Mouse (Mus musculus) myocyte (in vitro differentiated cells): ENCODE results near the gene Hs3st1. TPM values are rescaled to one million over a fixed set of nuclear protein-coding genes. Genes with fewer than 3 reads are reported as not detected.

ENCODE experiments used
- H3K27me3 ChIP-seq: one replicate; pipeline ENCODE4 v1.6.1; 2011; ENCODE audit not compliant: control insufficient read depth, insufficient read depth, insufficient read length
- H3K36me3 ChIP-seq: one replicate; pipeline ENCODE4 v1.6.1; 2011; ENCODE audit not compliant: control insufficient read depth, insufficient read depth
- H3K4me2 ChIP-seq: one replicate; pipeline ENCODE4 v1.6.1; 2011; ENCODE audit warnings: low read depth, control low read depth
- H3K4me3 ChIP-seq: one replicate; pipeline ENCODE4 v1.5.1; 2011; ENCODE audit warnings: mild to moderate bottlenecking, control low read depth, moderate library complexity
- H3K79me2 ChIP-seq: one replicate; pipeline ENCODE4 v1.6.1; 2011; ENCODE audit not compliant: control insufficient read depth, insufficient read depth
- H3ac ChIP-seq: one replicate; pipeline ENCODE4 v1.6.1; 2011; ENCODE audit not compliant: control insufficient read depth, insufficient read length
- CEBPB ChIP-seq: IDR thresholded peaks from 2 replicates; pipeline ENCODE4 v1.6.1; 2011; ENCODE audit warnings: mild to moderate bottlenecking, moderate library complexity; ENCODE audit not compliant: poor library complexity, insufficient read depth, severe bottlenecking
- E2F4 ChIP-seq: IDR thresholded peaks from one replicate; pipeline ENCODE4 v1.6.1; 2011; ENCODE audit warnings: mild to moderate bottlenecking, control low read depth, moderate library complexity; ENCODE audit not compliant: insufficient read depth
- MAX ChIP-seq: IDR thresholded peaks from one replicate; pipeline ENCODE4 v1.6.1; 2011; ENCODE audit warnings: low read depth, mild to moderate bottlenecking, control low read depth
- MYOD1 ChIP-seq, 3 experiments: IDR thresholded peaks; one replicate each; pipeline ENCODE4 v1.6.1; 2011; ENCODE audit warnings: control low read depth in 2 of 3, low read depth in 2 of 3, mild to moderate bottlenecking in 2 of 3, moderate library complexity in 1 of 3; ENCODE audit not compliant: insufficient read length in 2 of 3, control insufficient read depth in 1 of 3
- MYOG ChIP-seq, 3 experiments: IDR thresholded peaks; one replicate each; pipeline ENCODE4 v1.6.1; 2011; ENCODE audit warnings: control low read depth in 2 of 3, low read depth in 2 of 3, mild to moderate bottlenecking in 2 of 3; ENCODE audit not compliant: insufficient read length in 2 of 3, control insufficient read depth in 1 of 3, insufficient read depth in 1 of 3
- POLR2A ChIP-seq: IDR thresholded peaks from one replicate; pipeline ENCODE4 v1.6.1; 2011; ENCODE audit warnings: low read depth, mild to moderate bottlenecking, control low read depth, moderate library complexity; ENCODE audit not compliant: insufficient read length
- POLR2AphosphoS2 ChIP-seq: IDR thresholded peaks from one replicate; pipeline ENCODE4 v1.6.1; 2011; ENCODE audit warnings: low read depth, control low read depth; ENCODE audit not compliant: insufficient read length
- REST ChIP-seq: IDR thresholded peaks from one replicate; pipeline ENCODE4 v1.6.1; 2011; ENCODE audit warnings: mild to moderate bottlenecking, control low read depth, moderate library complexity; ENCODE audit not compliant: insufficient read depth, insufficient read length
- SRF ChIP-seq: IDR thresholded peaks from one replicate; pipeline ENCODE4 v1.6.1; 2011; ENCODE audit warnings: low read depth; ENCODE audit not compliant: control insufficient read depth, insufficient read length
- TCF12 ChIP-seq: IDR thresholded peaks from one replicate; pipeline ENCODE4 v1.6.1; 2011; ENCODE audit warnings: mild to moderate bottlenecking, control low read depth; ENCODE audit not compliant: poor library complexity, insufficient read depth, severe bottlenecking
- TCF3 ChIP-seq: IDR thresholded peaks from one replicate; pipeline ENCODE4 v1.6.1; 2011; ENCODE audit warnings: low read depth, control low read depth; ENCODE audit not compliant: insufficient read length
- USF1 ChIP-seq: IDR thresholded peaks from one replicate; pipeline ENCODE4 v1.6.1; 2011; ENCODE audit warnings: low read depth, mild to moderate bottlenecking, control low read depth, moderate library complexity
- polyA plus RNA-seq: library from polyadenylated mRNA; unstranded; fragments of >200 nt; fragmentation: generic; extraction: Trizol; gene quantifications from one replicate; pipeline ENCODE4 v1.2.1, GENCODE M21; 2012; ENCODE audit warnings: missing spikeins

Hs3st1 gene
- polyA plus RNA-seq, 1 experiment = 1.9 TPM

GRCm38 (mm10) chr5:39620206-39620866, 134.9 kb downstream of the Hs3st1 start:
- H3K4me2 ChIP-seq = no peak overlapping the region
- no peaks in the 10 kb centered on the region for H3K36me3 ChIP-seq
- H3K4me3 ChIP-seq = no peak overlapping the region
- TF ChIP-seq TCF12 (no peak), POLR2A (no peak), SRF (no peak), REST (no peak), CEBPB (no peak), MYOD1 (IDR thresholded peaks at IDR 0.05; ENCODE audit: control insufficient read depth in 1 of 3, insufficient read length in 2 of 3, low read depth in 2 of 3) (no peak), MYOG (IDR thresholded peaks at IDR 0.05; ENCODE audit: control insufficient read depth in 1 of 3, insufficient read depth in 1 of 3, insufficient read length in 2 of 3, low read depth in 2 of 3) (no peak), TCF3 (no peak), MAX (no peak), E2F4 (no peak), USF1 (no peak), POLR2AphosphoS2 (no peak)
- H3K79me2 ChIP-seq = no peaks in the 10 kb centered on the region
- H3ac ChIP-seq = no peak overlapping the region
- no peaks in the 10 kb centered on the region for H3K27me3 ChIP-seq

- Histone ChIP-seq H3K4me2 (no peak overlapping the region), H3ac (no peak overlapping the region), H3K27me3 (no peaks in the 10 kb centered on the region), H3K4me3 (no peak overlapping the region), H3K36me3 (no peaks in the 10 kb centered on the region), H3K79me2 (no peaks in the 10 kb centered on the region)
- TF ChIP-seq POLR2A (no peak), REST (no peak), E2F4 (no peak), USF1 (no peak), SRF (no peak), MYOG (IDR thresholded peaks at IDR 0.05; ENCODE audit: control insufficient read depth in 1 of 3, insufficient read depth in 1 of 3, insufficient read length in 2 of 3, low read depth in 2 of 3) (no peak), POLR2AphosphoS2 (no peak), CEBPB (no peak), MAX (no peak), MYOD1 (IDR thresholded peaks at IDR 0.05; ENCODE audit: control insufficient read depth in 1 of 3, insufficient read length in 2 of 3, low read depth in 2 of 3) (no peak), TCF12 (no peak), TCF3 (no peak)
Measured at GRCm38 (mm10) chr5:39617354-39617977, 137.8 kb downstream of the Hs3st1 start.

- H3ac ChIP-seq = no peak overlapping the region
- no peaks in the 10 kb centered on the region for H3K27me3 ChIP-seq
- no peak overlapping the region for H3K4me3 ChIP-seq
- H3K36me3 ChIP-seq = no peaks in the 10 kb centered on the region
- no peaks in the 10 kb centered on the region for H3K79me2 ChIP-seq
- no peak for TF ChIP-seq USF1
- no peak for TF ChIP-seq TCF12
- TF ChIP-seq MYOD1 (IDR thresholded peaks at IDR 0.05; ENCODE audit: control insufficient read depth in 1 of 3, insufficient read length in 2 of 3, low read depth in 2 of 3) = no peak
- TF ChIP-seq MAX = no peak
- TF ChIP-seq REST = no peak
- no peak overlapping the region for H3K4me2 ChIP-seq
Measured at GRCm38 (mm10) chr5:39615202-39615601, 140.1 kb downstream of the Hs3st1 start.

GRCm38 (mm10) chr5:39613534-39613933, 141.7 kb downstream of the Hs3st1 start:
- TF ChIP-seq USF1 (no peak), POLR2AphosphoS2 (no peak), SRF (no peak), TCF12 (no peak), CEBPB (no peak), TCF3 (no peak), MYOD1 (IDR thresholded peaks at IDR 0.05; ENCODE audit: control insufficient read depth in 1 of 3, insufficient read length in 2 of 3, low read depth in 2 of 3) (no peak), MAX (no peak), E2F4 (no peak)
- no peak overlapping the region for H3K4me2 ChIP-seq
- H3ac ChIP-seq = no peak overlapping the region
- no peaks in the 10 kb centered on the region for H3K36me3 ChIP-seq
- H3K4me3 ChIP-seq = no peak overlapping the region
- H3K27me3 ChIP-seq = no peaks in the 10 kb centered on the region
- H3K79me2 ChIP-seq = no peaks in the 10 kb centered on the region
